Mouse (Mus musculus) embryonic fibroblast, embryonic 13.5 days (primary cell): ENCODE measurements around the gene Dip2b. TPM values are rescaled to one million over a fixed set of nuclear protein-coding genes. Genes with fewer than 3 reads are reported as not detected.

Source experiments
- H3K27ac ChIP-seq: 2 replicates; pipeline ENCODE4 v1.5.1; 2012; ENCODE audit warnings: low read length, control low read depth, inconsistent platforms; ENCODE audit not compliant: insufficient read depth
- H3K4me1 ChIP-seq: 2 replicates; pipeline ENCODE4 v1.6.1; 2011; ENCODE audit warnings: low read length; ENCODE audit not compliant: control insufficient read depth, insufficient read depth
- H3K4me3 ChIP-seq: 2 replicates; pipeline ENCODE4 v1.5.1; 2011; ENCODE audit warnings: mild to moderate bottlenecking, control low read depth, low read length; ENCODE audit not compliant: insufficient read depth
- CTCF ChIP-seq: IDR thresholded peaks from 2 replicates; pipeline ENCODE4 v1.5.1; 2011; ENCODE audit warnings: mild to moderate bottlenecking, control low read depth, low read length, moderate library complexity, borderline replicate concordance; ENCODE audit not compliant: insufficient read depth
- POLR2A ChIP-seq: IDR thresholded peaks from 2 replicates; pipeline ENCODE4 v1.6.1; 2011; ENCODE audit warnings: low read depth, mild to moderate bottlenecking, control low read depth, low read length, moderate library complexity
- polyA plus RNA-seq: library from polyadenylated mRNA; stranded (reverse); fragments of >200 nt; gene quantifications from 2 replicates; pipeline ENCODE4 v1.2.4, GENCODE M21; 2011; ENCODE audit warnings: low read depth; ENCODE audit not compliant: missing spikeins, insufficient read length

Gene Dip2b
- polyA plus RNA-seq, 1 experiment: 20.6 TPM

GRCm38 (mm10) chr15:100163381-100164051 is 125.1 kb downstream of the Dip2b start:
- TF ChIP-seq POLR2A: no peak
- TF ChIP-seq CTCF: no peak
- Histone ChIP-seq H3K27ac (no peak overlapping the region), H3K4me3 (no peak overlapping the region)

GRCm38 (mm10) chr15:100166464-100166863 is 128.0 kb downstream of the Dip2b start:
- Histone ChIP-seq H3K27ac (no peak overlapping the region), H3K4me3 (no peak overlapping the region), H3K4me1 (no peaks in the 10 kb centered on the region)
- TF ChIP-seq POLR2A: no peak
- TF ChIP-seq CTCF: no peak

More at GRCm38 (mm10) chr15:100163381-100164051, 125.1 kb downstream of the Dip2b start:
- H3K4me1 ChIP-seq: no peaks in the 10 kb centered on the region

GRCm38 (mm10) chr15:100167791-100168190 is 129.3 kb downstream of the Dip2b start:
- no peaks in the 10 kb centered on the region for H3K4me1 ChIP-seq
- no peak overlapping the region; the same call in 1 of the 2 replicates for H3K27ac ChIP-seq
- H3K4me3 ChIP-seq: no peak overlapping the region
- no peak for TF ChIP-seq POLR2A
- TF ChIP-seq CTCF: no peak

GRCm38 (mm10) chr15:100168191-100168606 is 129.7 kb downstream of the Dip2b start:
- TF ChIP-seq POLR2A (no peak), CTCF (no peak)
- H3K4me3 ChIP-seq: no peak overlapping the region
- H3K4me1 ChIP-seq: no peaks in the 10 kb centered on the region
- peak overlapping the region; percentile 73; the same call in 1 of the 2 replicates for H3K27ac ChIP-seq

GRCm38 (mm10) chr15:100175176-100175575 is 136.7 kb downstream of the Dip2b start:
- Histone ChIP-seq H3K4me1 (no peaks in the 10 kb centered on the region), H3K4me3 (no peak overlapping the region), H3K27ac (no peak overlapping the region)
- no peak for TF ChIP-seq POLR2A

GRCm38 (mm10) chr15:100177167-100177566 is 138.7 kb downstream of the Dip2b start:
- Histone ChIP-seq H3K4me1 (no peaks in the 10 kb centered on the region), H3K27ac (no peak overlapping the region), H3K4me3 (no peak overlapping the region)
- TF ChIP-seq POLR2A (no peak), CTCF (no peak)

GRCm38 (mm10) chr15:100177575-100177974 is 139.1 kb downstream of the Dip2b start:
- Histone ChIP-seq H3K4me1 (no peaks in the 10 kb centered on the region), H3K4me3 (no peak overlapping the region), H3K27ac (no peak overlapping the region)
- no peak for TF ChIP-seq POLR2A
- TF ChIP-seq CTCF: no peak

GRCm38 (mm10) chr15:100178487-100178886 is 140.0 kb downstream of the Dip2b start:
- Histone ChIP-seq H3K4me1 (no peaks in the 10 kb centered on the region), H3K4me3 (no peak overlapping the region), H3K27ac (no peak overlapping the region)
- TF ChIP-seq CTCF (no peak), POLR2A (no peak)

- Histone ChIP-seq H3K27ac (no peak overlapping the region), H3K4me3 (no peak overlapping the region), H3K4me1 (no peaks in the 10 kb centered on the region)
- no peak for TF ChIP-seq CTCF
- TF ChIP-seq POLR2A: no peak
Measured at GRCm38 (mm10) chr15:100179685-100180084, 141.2 kb downstream of the Dip2b start.

GRCm38 (mm10) chr15:100180221-100180620 is 141.8 kb downstream of the Dip2b start:
- TF ChIP-seq POLR2A (no peak), CTCF (no peak)
- Histone ChIP-seq H3K4me3 (no peak overlapping the region), H3K27ac (no peak overlapping the region), H3K4me1 (no peaks in the 10 kb centered on the region)

GRCm38 (mm10) chr15:100181841-100182240 is 143.4 kb downstream of the Dip2b start:
- H3K27ac ChIP-seq: no peak overlapping the region
- TF ChIP-seq CTCF: no peak
- no peak for TF ChIP-seq POLR2A
- H3K4me3 ChIP-seq: no peak overlapping the region
- H3K4me1 ChIP-seq: no peaks in the 10 kb centered on the region
